In the genomic region with DNA sequence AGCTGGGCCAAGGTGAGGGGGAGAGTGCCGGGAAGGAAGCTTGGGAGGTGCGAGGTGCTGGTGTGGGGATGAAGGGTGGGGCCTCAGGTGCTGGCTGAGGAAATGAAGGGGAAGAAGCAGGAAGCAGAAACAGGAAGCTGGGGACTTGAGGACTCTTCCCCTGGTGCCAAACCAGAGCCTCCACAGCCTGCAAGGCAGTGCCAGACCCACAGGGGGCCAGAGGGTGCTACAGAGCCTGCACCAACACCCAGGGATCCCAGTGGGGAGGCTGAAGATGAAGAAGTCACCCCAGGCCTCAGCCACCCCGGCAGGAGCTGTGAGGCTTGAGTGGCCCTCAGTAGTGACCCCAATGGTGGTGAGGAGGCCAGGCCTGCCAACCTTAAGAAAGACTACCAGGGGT, we compare ENCODE assay signal across 24 mouse cellular contexts. TPM values are rescaled to one million over a fixed set of nuclear protein-coding genes. Genes with fewer than 3 reads are reported as not detected.
A peak's percentile ranks its signal among the peaks of the same experiment; 100 is the strongest.
DNase-seq lines count a peak whose midpoint lies in the region; ATAC-seq and TF ChIP-seq lines count a peak whose summit lies in the region.
"Had no signal": no experiment of that assay in that cellular context is flagged by ENCODE, and none has a peak within 500 bp of the region (broad histone marks: within the 10 kb centered on the region; RNA-seq: fewer than 3 reads in every experiment).

No protein-coding gene starts in this region.

- TF ChIP-seq EP300 in heart, postnatal 0 days (IDR thresholded peaks at IDR 0.05; ENCODE audit: low read depth) = no peak

- no peak overlapping the region for H3K4me3 ChIP-seq in heart, postnatal 0 days (ENCODE audit: low read depth, low read length)
- no peak overlapping the region for H3K4me3 ChIP-seq in intestine, postnatal 0 days (ENCODE audit: low read depth, low read length)
- no peak overlapping the region for H3K4me3 ChIP-seq in forebrain, embryonic 14.5 days (ENCODE audit: low read depth, low read length)
- H3K4me3 ChIP-seq: forebrain, embryonic 13.5 days; limb, embryonic 12.5 days; megakaryocyte, embryonic 14.5 days; neural tube, embryonic 12.5 days; stomach, embryonic 15.5 days had no signal

- intact Hi-C loops in heart, postnatal 10 days (cut with DNase I) = no loop called here

- no peaks in the 10 kb centered on the region for H3K27me3 ChIP-seq in heart, postnatal 0 days (ENCODE audit: control insufficient read depth, insufficient read depth, low read length)
- H3K27me3 ChIP-seq in intestine, postnatal 0 days (replicated peaks; ENCODE audit: control insufficient read depth, insufficient read depth, low read length) = no peaks in the 10 kb centered on the region
- H3K27me3 ChIP-seq in forebrain, embryonic 14.5 days (replicated peaks; ENCODE audit: control insufficient read depth, insufficient read depth, low read length) = no peaks in the 10 kb centered on the region
- H3K27me3 ChIP-seq: forebrain, embryonic 13.5 days; limb, embryonic 12.5 days; neural tube, embryonic 12.5 days; Patski; stomach, embryonic 15.5 days had no signal

- TF ChIP-seq CTCF in heart, postnatal 0 days (IDR thresholded peaks at IDR 0.05; ENCODE audit: low read depth) = 0 out of 2 replicates have a peak, but pooled peaks have one; percentile 3
- 0 out of 2 replicates have a peak, but pooled peaks have one; percentile 20 for TF ChIP-seq CTCF in intestine, postnatal 0 days (IDR thresholded peaks at IDR 0.05; ENCODE audit: low read depth)

- no peaks in the 10 kb centered on the region for H3K36me3 ChIP-seq in heart, postnatal 0 days (replicated peaks; ENCODE audit: control insufficient read depth, insufficient read depth, low read length)
- H3K36me3 ChIP-seq in intestine, postnatal 0 days (ENCODE audit: control insufficient read depth, insufficient read depth) = no peaks in the 10 kb centered on the region
- no peaks in the 10 kb centered on the region for H3K36me3 ChIP-seq in forebrain, embryonic 14.5 days (ENCODE audit: control insufficient read depth, insufficient read depth, low read length)
- H3K36me3 ChIP-seq: limb, embryonic 12.5 days; neural tube, embryonic 12.5 days; stomach, embryonic 15.5 days had no signal

- H3K9ac ChIP-seq in heart, postnatal 0 days (replicated peaks; ENCODE audit: low read depth, low read length) = no peak overlapping the region
- H3K9ac ChIP-seq in intestine, postnatal 0 days (ENCODE audit: low read depth, low read length) = no peak overlapping the region
- no peak overlapping the region for H3K9ac ChIP-seq in forebrain, embryonic 14.5 days (ENCODE audit: low read length)
- H3K9ac ChIP-seq: forebrain, embryonic 13.5 days; limb, embryonic 12.5 days; neural tube, embryonic 12.5 days; stomach, embryonic 15.5 days had no signal

- H3K9me3 ChIP-seq in heart, postnatal 0 days (replicated peaks; ENCODE audit: control insufficient read depth, low read length) = no peaks in the 10 kb centered on the region
- no peaks in the 10 kb centered on the region for H3K9me3 ChIP-seq in intestine, postnatal 0 days (ENCODE audit: control insufficient read depth)
- no peaks in the 10 kb centered on the region for H3K9me3 ChIP-seq in forebrain, embryonic 14.5 days (replicated peaks; ENCODE audit: control insufficient read depth, low read length)
- H3K9me3 ChIP-seq: forebrain, embryonic 13.5 days; limb, embryonic 12.5 days; megakaryocyte, embryonic 14.5 days; neural tube, embryonic 12.5 days; stomach, embryonic 15.5 days had no signal

- no peak for DNase-seq in heart, postnatal 0 days (ENCODE audit: low spot score)
- no peak for DNase-seq in heart, postnatal 10 days
- peak; percentile 32 for DNase-seq in lung, postnatal 10 days
- DNase-seq in lung, adult 18-20 months = no peak
- DNase-seq in thymus, postnatal 4 days = peak; percentile 69
- no peak for DNase-seq in adrenal gland, postnatal 4 days (ENCODE audit: low spot score in 2 of 2)
- no peak for DNase-seq in forebrain, embryonic 14.5 days (ENCODE audit: low spot score)
- DNase-seq: adrenal gland, postnatal 36 days; B cell, adult 2 months; cerebellum, adult 9-11 months; embryo, embryonic 11 days; gastrocnemius, postnatal 36 days; heart, postnatal 4 days; kidney, postnatal 4 days had no signal

- 54% methylated on average over 3 of the region's 3 CpGs for WGBS in heart, postnatal 0 days
- WGBS in intestine, postnatal 0 days = 68% methylated on average over 3 of the region's 3 CpGs
- WGBS in forebrain, embryonic 14.5 days = 85% methylated on average over 3 of the region's 3 CpGs

- no peak overlapping the region for H3K27ac ChIP-seq in heart, postnatal 0 days (ENCODE audit: low read depth)
- H3K27ac ChIP-seq in intestine, postnatal 0 days (ENCODE audit: low read depth, low read length) = no peak overlapping the region
- H3K27ac ChIP-seq in forebrain, embryonic 14.5 days (ENCODE audit: low read depth, low read length) = no peak overlapping the region
- H3K27ac ChIP-seq: forebrain, embryonic 13.5 days; limb, embryonic 12.5 days; neural tube, embryonic 12.5 days; stomach, embryonic 15.5 days had no signal

- H3K4me1 ChIP-seq in heart, postnatal 0 days (ENCODE audit: control insufficient read depth, insufficient read depth) = peaks cover 14% of the 10 kb centered on the region; the same call in 1 of the 2 replicates
- H3K4me1 ChIP-seq in intestine, postnatal 0 days (replicated peaks; ENCODE audit: control insufficient read depth, insufficient read depth, low read length) = no peaks in the 10 kb centered on the region
- no peaks in the 10 kb centered on the region for H3K4me1 ChIP-seq in forebrain, embryonic 14.5 days (ENCODE audit: control insufficient read depth, insufficient read depth, low read length)
- H3K4me1 ChIP-seq: neural tube, embryonic 12.5 days had no signal

- H3K4me2 ChIP-seq in heart, postnatal 0 days (ENCODE audit: low read depth, low read length) = no peak overlapping the region
- H3K4me2 ChIP-seq in intestine, postnatal 0 days (replicated peaks; ENCODE audit: low read depth) = no peak overlapping the region
- no peak overlapping the region for H3K4me2 ChIP-seq in forebrain, embryonic 14.5 days (ENCODE audit: low read length)
- H3K4me2 ChIP-seq: forebrain, embryonic 13.5 days; heart, embryonic 11.5 days; limb, embryonic 12.5 days; neural tube, embryonic 12.5 days; stomach, embryonic 15.5 days had no signal

- ATAC-seq in heart, postnatal 0 days (ENCODE audit: insufficient read depth, low read depth) = no peak
- ATAC-seq in intestine, postnatal 0 days = 0 out of 2 replicates have a peak, but pooled peaks have one; percentile 26
- ATAC-seq in forebrain, embryonic 14.5 days = no peak
- ATAC-seq: activated CD4-positive, CD25-positive, alpha-beta regulatory T cell, adult 4 months; forebrain, embryonic 13.5 days; Patski had no signal

RNA-seq across cellular contexts. Expression of gene Tent5b, which starts 21.9 kb away (rescaled TPM):
- total RNA-seq in heart, postnatal 0 days (2014; rRNA removed; ENCODE audit: low replicate concordance) = 33.3 and 48.2 TPM in 2 replicates
- polyA plus RNA-seq in heart, postnatal 0 days (2015; fragmentation: Nextera tagmentation; extraction: Ambion mirVana) = 0.78 and 1.4 TPM in 2 replicates
- 1 to 10 TPM in 1 of 2 experiments, under 1 TPM in 1; 0.87 to 8.5 TPM for total RNA-seq in heart, postnatal 10 days (2021)
- polyA plus RNA-seq in intestine, postnatal 0 days (2015; fragmentation: Nextera tagmentation; extraction: Ambion mirVana) = 1.3 and 1.8 TPM in 2 replicates
- under 1 TPM; 0.73 to 0.78 TPM for total RNA-seq in adrenal gland, postnatal 4 days (2021)
- 0.09 and 0.27 TPM in 2 replicates for polyA plus RNA-seq in forebrain, embryonic 14.5 days (2014; fragmentation: Nextera tagmentation; extraction: Ambion mirVana)
- polyA plus RNA-seq: activated CD4-positive, CD25-positive, alpha-beta regulatory T cell, adult 4 months had no signal

RNA-seq across cellular contexts. Expression of gene Trnp1, which starts 40.3 kb away (rescaled TPM):
- 4.1 and 9.8 TPM in 2 replicates for total RNA-seq in heart, postnatal 0 days (2014; rRNA removed; ENCODE audit: low replicate concordance)
- 1.8 and 2.7 TPM in 2 replicates for polyA plus RNA-seq in heart, postnatal 0 days (2015; fragmentation: Nextera tagmentation; extraction: Ambion mirVana)
- total RNA-seq in heart, postnatal 10 days (2021) = 1 to 10 TPM; 1.6 to 2.8 TPM
- 2.5 and 2.9 TPM in 2 replicates for polyA plus RNA-seq in intestine, postnatal 0 days (2015; fragmentation: Nextera tagmentation; extraction: Ambion mirVana)
- total RNA-seq in adrenal gland, postnatal 4 days (2021) = 1 to 10 TPM; 6.9 to 8.0 TPM
- 5.8 and 6.2 TPM in 2 replicates for polyA plus RNA-seq in forebrain, embryonic 14.5 days (2014; fragmentation: Nextera tagmentation; extraction: Ambion mirVana)
- polyA plus RNA-seq: activated CD4-positive, CD25-positive, alpha-beta regulatory T cell, adult 4 months; liver, embryonic 16.5 days had no signal

Comparison
In these comparisons a context has a peak if more than half of its experiments do, and no peak if none do; other contexts are left out.
1. DNase-seq: peak in lung, postnatal 10 days (single experiment) and thymus, postnatal 4 days (single experiment); none in heart, postnatal 0 days (single experiment), heart, postnatal 10 days (0 of 2), lung, adult 18-20 months (0 of 2), adrenal gland, postnatal 4 days (0 of 2) and forebrain, embryonic 14.5 days (single experiment).